Mouse (Mus musculus): Measurements from ENCODE around the gene Ankfn1. TPM values are rescaled to one million over a fixed set of nuclear protein-coding genes. Genes with fewer than 3 reads are reported as not detected.

The Ankfn1 gene
- polyA plus RNA-seq, 1 experiment: 0.18 TPM

DNA sequence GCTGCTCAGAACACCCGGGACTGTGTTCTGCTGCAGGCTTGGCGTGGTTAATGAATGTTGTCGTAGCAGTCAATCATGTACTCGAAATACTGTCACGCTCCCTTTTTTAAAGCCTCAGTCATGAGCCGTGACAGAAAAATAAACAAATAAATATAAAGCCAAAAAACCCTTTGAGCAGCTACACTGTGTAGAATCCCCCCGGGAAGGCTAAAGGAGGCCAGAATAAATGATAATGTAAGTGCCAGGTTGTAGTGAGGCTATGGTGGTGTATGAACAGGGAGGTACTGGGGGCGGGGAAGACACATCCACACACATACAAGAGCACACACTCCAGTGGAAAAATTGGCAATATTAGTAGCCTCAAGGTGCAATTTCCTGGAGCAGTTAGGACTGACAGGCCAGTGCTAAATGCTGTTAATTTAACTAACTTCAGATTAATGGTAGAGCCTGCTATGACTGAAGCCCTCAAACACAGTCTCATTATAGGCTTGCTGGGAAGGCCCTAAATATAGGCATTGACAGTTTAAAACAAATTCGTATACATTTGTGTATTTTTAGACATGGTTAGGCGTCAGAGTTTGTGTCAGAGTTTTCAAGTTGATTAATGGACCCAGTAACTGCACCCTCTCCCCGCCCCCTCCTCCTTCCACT lies 270.7 kb downstream of the Ankfn1 start:
- H3K27me3 ChIP-seq (ENCODE audit: control insufficient read depth, insufficient read depth, insufficient read length): no peaks in the 10 kb centered on the region
- H3K4me3 ChIP-seq: no peak overlapping the region
- no peak overlapping the region for H3ac ChIP-seq (ENCODE audit: control insufficient read depth, insufficient read length)
- TF ChIP-seq MYOD1 (IDR thresholded peaks at IDR 0.05; ENCODE audit: control insufficient read depth in 1 of 3, insufficient read length in 2 of 3, low read depth in 2 of 3): no peak
- TF ChIP-seq MAX (IDR thresholded peaks at IDR 0.05; ENCODE audit: low read depth): no peak
- TF ChIP-seq REST (IDR thresholded peaks at IDR 0.05; ENCODE audit: insufficient read depth, insufficient read length): no peak
- no peak for TF ChIP-seq POLR2A (IDR thresholded peaks at IDR 0.05; ENCODE audit: insufficient read length, low read depth)
- TF ChIP-seq CEBPB (IDR thresholded peaks at IDR 0.05; ENCODE audit: insufficient read depth, poor library complexity, severe bottlenecking): no peak
- no peak for TF ChIP-seq POLR2AphosphoS2 (IDR thresholded peaks at IDR 0.05; ENCODE audit: insufficient read length, low read depth)
- TF ChIP-seq TCF3 (IDR thresholded peaks at IDR 0.05; ENCODE audit: insufficient read length, low read depth): no peak
- no peak for TF ChIP-seq TCF12 (IDR thresholded peaks at IDR 0.05; ENCODE audit: insufficient read depth, poor library complexity, severe bottlenecking)
- TF ChIP-seq MYOG (IDR thresholded peaks at IDR 0.05; ENCODE audit: control insufficient read depth in 1 of 3, insufficient read depth in 1 of 3, insufficient read length in 2 of 3, low read depth in 2 of 3): no peak
- TF ChIP-seq E2F4 (IDR thresholded peaks at IDR 0.05; ENCODE audit: insufficient read depth): no peak
- no peak for TF ChIP-seq USF1 (IDR thresholded peaks at IDR 0.05; ENCODE audit: low read depth)
- TF ChIP-seq SRF (IDR thresholded peaks at IDR 0.05; ENCODE audit: control insufficient read depth, insufficient read length, low read depth): no peak
- no peaks in the 10 kb centered on the region for H3K79me2 ChIP-seq (ENCODE audit: control insufficient read depth, insufficient read depth)
- no peak overlapping the region for H3K4me2 ChIP-seq (ENCODE audit: low read depth)
- no peaks in the 10 kb centered on the region for H3K36me3 ChIP-seq (ENCODE audit: control insufficient read depth, insufficient read depth)

DNA sequence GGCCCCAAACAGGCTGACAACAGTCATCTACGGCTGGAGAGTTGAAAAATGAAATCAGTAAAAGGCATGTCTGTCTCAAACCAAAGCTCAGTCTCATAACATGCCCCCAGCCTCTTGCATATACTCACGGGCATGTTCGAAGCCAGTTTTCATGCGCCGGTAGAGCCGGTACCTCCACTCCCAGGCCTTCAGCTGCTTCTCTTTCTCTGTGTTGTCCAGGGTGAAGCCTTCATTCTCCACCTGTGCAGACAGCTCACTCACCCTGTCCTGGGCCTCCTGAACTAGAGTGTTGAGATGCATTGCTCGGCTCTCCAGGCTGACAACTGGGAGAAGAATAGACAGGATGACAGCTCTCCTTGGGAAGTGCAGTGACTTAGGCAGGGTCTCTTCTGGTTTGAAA lies 272.4 kb downstream of the Ankfn1 start:
- TF ChIP-seq USF1 (IDR thresholded peaks at IDR 0.05; ENCODE audit: low read depth) (no peak), TCF12 (IDR thresholded peaks at IDR 0.05; ENCODE audit: insufficient read depth, poor library complexity, severe bottlenecking) (no peak), MYOG (IDR thresholded peaks at IDR 0.05; ENCODE audit: control insufficient read depth in 1 of 3, insufficient read depth in 1 of 3, insufficient read length in 2 of 3, low read depth in 2 of 3) (no peak), TCF3 (IDR thresholded peaks at IDR 0.05; ENCODE audit: insufficient read length, low read depth) (no peak), SRF (IDR thresholded peaks at IDR 0.05; ENCODE audit: control insufficient read depth, insufficient read length, low read depth) (no peak), E2F4 (IDR thresholded peaks at IDR 0.05; ENCODE audit: insufficient read depth) (no peak), POLR2AphosphoS2 (IDR thresholded peaks at IDR 0.05; ENCODE audit: insufficient read length, low read depth) (no peak), CEBPB (IDR thresholded peaks at IDR 0.05; ENCODE audit: insufficient read depth, poor library complexity, severe bottlenecking) (no peak), REST (IDR thresholded peaks at IDR 0.05; ENCODE audit: insufficient read depth, insufficient read length) (no peak), MYOD1 (IDR thresholded peaks at IDR 0.05; ENCODE audit: control insufficient read depth in 1 of 3, insufficient read length in 2 of 3, low read depth in 2 of 3) (no peak), POLR2A (IDR thresholded peaks at IDR 0.05; ENCODE audit: insufficient read length, low read depth) (no peak), MAX (IDR thresholded peaks at IDR 0.05; ENCODE audit: low read depth) (no peak)

DNA sequence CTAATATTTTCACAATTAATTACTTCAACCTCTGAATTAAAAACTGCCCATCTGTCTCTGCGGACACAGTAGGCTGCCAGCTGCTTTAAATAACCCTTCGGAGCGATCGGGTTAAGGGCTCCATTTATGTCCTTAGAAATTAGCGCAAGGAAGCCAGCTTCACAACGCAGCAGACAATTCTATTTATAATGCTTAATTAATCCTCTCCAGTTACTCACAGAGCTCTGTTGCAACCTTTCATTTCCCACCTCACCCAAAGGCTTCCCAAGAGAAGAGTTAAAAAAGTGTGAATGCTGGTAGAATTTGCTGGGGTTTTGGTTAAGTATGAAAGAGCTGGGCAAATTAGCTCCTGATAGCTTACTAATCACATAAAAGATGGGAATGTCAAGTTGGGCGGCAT lies 275.7 kb downstream of the Ankfn1 start:
- Histone ChIP-seq H3K4me2 (ENCODE audit: low read depth) (peak overlapping the region; percentile 24), H3ac (ENCODE audit: control insufficient read depth, insufficient read length) (no peak overlapping the region), H3K79me2 (ENCODE audit: control insufficient read depth, insufficient read depth) (no peaks in the 10 kb centered on the region), H3K36me3 (ENCODE audit: control insufficient read depth, insufficient read depth) (no peaks in the 10 kb centered on the region), H3K27me3 (ENCODE audit: control insufficient read depth, insufficient read depth, insufficient read length) (no peaks in the 10 kb centered on the region), H3K4me3 (no peak overlapping the region)
- TF ChIP-seq MAX (IDR thresholded peaks at IDR 0.05; ENCODE audit: low read depth) (no peak), USF1 (IDR thresholded peaks at IDR 0.05; ENCODE audit: low read depth) (no peak), TCF12 (IDR thresholded peaks at IDR 0.05; ENCODE audit: insufficient read depth, poor library complexity, severe bottlenecking) (no peak), SRF (IDR thresholded peaks at IDR 0.05; ENCODE audit: control insufficient read depth, insufficient read length, low read depth) (no peak), MYOG (IDR thresholded peaks at IDR 0.05; ENCODE audit: control insufficient read depth in 1 of 3, insufficient read depth in 1 of 3, insufficient read length in 2 of 3, low read depth in 2 of 3) (no peak), REST (IDR thresholded peaks at IDR 0.05; ENCODE audit: insufficient read depth, insufficient read length) (no peak), CEBPB (IDR thresholded peaks at IDR 0.05; ENCODE audit: insufficient read depth, poor library complexity, severe bottlenecking) (no peak), TCF3 (IDR thresholded peaks at IDR 0.05; ENCODE audit: insufficient read length, low read depth) (no peak), POLR2AphosphoS2 (IDR thresholded peaks at IDR 0.05; ENCODE audit: insufficient read length, low read depth) (no peak), MYOD1 (IDR thresholded peaks at IDR 0.05; ENCODE audit: control insufficient read depth in 1 of 3, insufficient read length in 2 of 3, low read depth in 2 of 3) (no peak), E2F4 (IDR thresholded peaks at IDR 0.05; ENCODE audit: insufficient read depth) (no peak), POLR2A (IDR thresholded peaks at IDR 0.05; ENCODE audit: insufficient read length, low read depth) (no peak)

More for the DNA sequence above, 272.4 kb downstream of the Ankfn1 start:
- H3K79me2 ChIP-seq (ENCODE audit: control insufficient read depth, insufficient read depth): no peaks in the 10 kb centered on the region
- H3K4me2 ChIP-seq (ENCODE audit: low read depth): no peak overlapping the region
- H3K27me3 ChIP-seq (ENCODE audit: control insufficient read depth, insufficient read depth, insufficient read length): no peaks in the 10 kb centered on the region
- H3K36me3 ChIP-seq (ENCODE audit: control insufficient read depth, insufficient read depth): no peaks in the 10 kb centered on the region
- H3ac ChIP-seq (ENCODE audit: control insufficient read depth, insufficient read length): no peak overlapping the region
- H3K4me3 ChIP-seq: no peak overlapping the region

DNA sequence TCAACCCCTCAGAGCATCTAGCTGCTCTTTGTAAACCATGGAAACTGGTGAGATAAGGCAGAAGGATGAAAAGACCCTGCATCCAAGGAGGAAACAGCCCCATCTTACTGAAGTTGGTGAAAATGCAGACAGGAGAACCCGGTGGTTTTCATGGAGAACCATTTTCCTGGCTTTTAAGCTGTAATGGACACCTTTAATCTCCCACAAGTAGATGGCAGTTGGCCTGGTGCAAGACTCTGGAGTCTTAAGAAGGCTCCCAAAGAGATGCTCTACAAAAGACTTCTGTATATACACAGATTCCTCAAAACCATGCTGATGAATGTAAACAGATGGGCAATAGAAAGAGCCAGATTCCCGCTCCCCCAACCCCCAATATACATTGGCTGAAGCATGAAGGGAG lies 276.5 kb downstream of the Ankfn1 start:
- no peaks in the 10 kb centered on the region for H3K36me3 ChIP-seq (ENCODE audit: control insufficient read depth, insufficient read depth)
- H3K4me2 ChIP-seq (ENCODE audit: low read depth): no peak overlapping the region
- no peak overlapping the region for H3ac ChIP-seq (ENCODE audit: control insufficient read depth, insufficient read length)
- TF ChIP-seq MYOD1 (IDR thresholded peaks at IDR 0.05; ENCODE audit: control insufficient read depth in 1 of 3, insufficient read length in 2 of 3, low read depth in 2 of 3) (no peak), CEBPB (IDR thresholded peaks at IDR 0.05; ENCODE audit: insufficient read depth, poor library complexity, severe bottlenecking) (no peak), REST (IDR thresholded peaks at IDR 0.05; ENCODE audit: insufficient read depth, insufficient read length) (no peak), E2F4 (IDR thresholded peaks at IDR 0.05; ENCODE audit: insufficient read depth) (no peak)
- H3K4me3 ChIP-seq: no peak overlapping the region
- no peaks in the 10 kb centered on the region for H3K79me2 ChIP-seq (ENCODE audit: control insufficient read depth, insufficient read depth)
- H3K27me3 ChIP-seq (ENCODE audit: control insufficient read depth, insufficient read depth, insufficient read length): no peaks in the 10 kb centered on the region
